Mouse (Mus musculus) yolk sac, embryonic 10.5 days (tissue): ENCODE measurements around the gene Fxn.

Experiments
- DNase-seq: peaks from one replicate; pipeline ENCODE4 v3.0.0-alpha.2; 2017; ENCODE audit warnings: low spot score

Gene Fxn

DNA sequence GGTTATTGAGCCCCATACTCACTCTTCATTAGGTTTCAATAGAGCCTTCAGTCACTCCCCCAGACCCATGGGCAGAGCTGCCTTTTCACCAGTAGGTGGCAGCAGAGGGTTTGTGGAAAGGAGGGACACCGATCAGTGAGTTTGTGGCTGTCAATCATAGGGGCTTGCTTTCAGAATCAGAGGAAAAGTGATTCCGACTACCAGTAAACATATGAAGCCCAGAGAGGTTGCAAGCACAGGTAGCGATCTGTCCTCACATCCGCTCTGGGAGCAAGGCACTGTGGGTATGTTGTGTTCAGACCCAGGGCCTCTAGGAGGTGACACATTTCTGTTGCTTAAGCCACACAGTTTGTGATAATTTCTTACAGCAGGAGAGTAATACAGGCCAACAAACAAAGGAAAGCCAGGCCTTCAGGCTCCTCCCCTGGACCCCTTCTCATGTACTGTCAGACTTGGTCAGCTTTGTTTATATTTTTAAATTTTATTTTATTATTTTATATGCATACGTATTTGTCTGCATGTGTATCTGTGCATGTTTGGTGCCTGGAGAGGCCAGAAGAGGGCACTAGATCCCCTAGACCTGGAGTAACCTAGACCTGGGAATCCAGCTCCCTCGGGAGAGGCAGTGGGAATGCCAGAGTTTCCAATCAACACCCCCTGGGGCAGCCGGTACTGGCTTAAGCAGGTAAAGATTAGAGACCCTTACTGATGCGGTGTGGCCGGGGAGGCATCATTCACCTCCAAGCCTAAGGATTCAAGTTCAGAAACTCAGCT, 20.8 kb upstream of the Fxn start:
- DNase-seq, result peak; percentile 55

DNA sequence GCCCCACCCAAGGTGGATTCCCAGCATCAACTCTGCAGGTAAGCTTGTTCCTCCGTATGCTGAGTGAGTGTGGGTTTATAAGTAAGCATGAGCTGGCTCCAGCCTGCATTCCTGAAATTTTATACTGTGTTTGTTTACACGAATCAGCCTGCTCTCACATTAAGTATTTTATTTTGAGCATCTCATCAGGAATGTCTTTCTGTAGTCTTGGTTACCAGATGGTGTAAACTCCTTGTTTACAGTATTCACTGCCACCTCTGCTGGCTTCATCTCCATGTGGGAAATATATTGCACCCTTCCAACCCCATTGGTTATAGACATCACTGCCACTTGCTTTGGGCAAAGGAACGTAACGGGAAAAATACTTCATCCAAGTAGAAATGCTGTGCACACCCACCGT, 13.1 kb upstream of the Fxn start:
- no peak for DNase-seq

DNA sequence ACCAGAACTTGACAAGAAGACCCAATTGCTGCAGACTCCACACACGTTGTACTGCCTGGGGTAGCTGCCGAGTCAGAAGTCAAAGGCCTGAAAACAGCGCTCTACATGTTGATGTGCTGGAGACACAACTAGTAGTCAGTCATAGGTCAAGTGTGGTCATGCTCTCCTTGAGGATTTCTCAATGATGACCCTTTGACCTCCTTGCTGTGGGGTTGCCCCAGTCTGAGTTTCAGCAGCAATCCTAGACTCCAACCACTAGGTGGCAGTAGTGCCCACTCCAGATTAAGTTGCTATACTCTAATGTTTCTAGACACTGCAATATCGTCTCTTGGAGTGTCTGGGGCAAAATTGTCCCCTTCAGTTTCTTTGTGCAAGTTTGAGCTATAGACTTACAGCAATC, 3.8 kb upstream of the Fxn start:
- DNase-seq, result peak; percentile 73

DNA sequence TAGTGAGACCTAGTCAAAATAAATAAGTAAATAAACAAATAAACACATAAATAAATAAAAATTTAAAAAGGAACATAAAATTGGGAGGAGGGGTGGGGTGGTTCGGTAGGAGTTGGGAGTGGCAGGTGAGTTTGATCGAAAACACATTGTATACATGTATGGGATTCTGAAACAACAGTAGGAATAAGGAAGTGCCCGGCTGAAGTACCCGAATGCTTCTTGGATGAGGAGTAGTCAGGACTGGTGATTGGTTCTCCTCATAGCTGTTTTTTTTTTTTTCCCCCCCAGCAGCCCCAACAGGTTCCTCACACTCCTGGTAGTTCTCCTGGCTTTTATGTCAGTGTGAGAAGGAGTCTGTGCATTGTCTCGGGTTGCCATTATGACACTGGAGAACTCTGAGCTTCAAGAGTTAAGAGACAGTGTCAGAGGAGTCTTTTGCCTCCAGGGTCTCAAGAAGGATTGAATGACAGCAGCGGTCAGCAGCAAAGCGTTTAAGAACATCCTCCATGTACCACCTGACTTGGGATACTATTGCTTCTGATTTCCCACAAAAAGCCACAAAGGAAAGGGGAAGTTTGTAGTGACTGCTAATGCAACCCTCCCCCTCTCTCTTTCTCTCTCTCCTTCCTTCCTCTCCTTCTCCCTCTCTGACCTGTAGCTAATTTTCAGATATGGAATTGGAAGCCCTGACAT, 1.0 kb upstream of the Fxn start:
- no peak for DNase-seq

DNA sequence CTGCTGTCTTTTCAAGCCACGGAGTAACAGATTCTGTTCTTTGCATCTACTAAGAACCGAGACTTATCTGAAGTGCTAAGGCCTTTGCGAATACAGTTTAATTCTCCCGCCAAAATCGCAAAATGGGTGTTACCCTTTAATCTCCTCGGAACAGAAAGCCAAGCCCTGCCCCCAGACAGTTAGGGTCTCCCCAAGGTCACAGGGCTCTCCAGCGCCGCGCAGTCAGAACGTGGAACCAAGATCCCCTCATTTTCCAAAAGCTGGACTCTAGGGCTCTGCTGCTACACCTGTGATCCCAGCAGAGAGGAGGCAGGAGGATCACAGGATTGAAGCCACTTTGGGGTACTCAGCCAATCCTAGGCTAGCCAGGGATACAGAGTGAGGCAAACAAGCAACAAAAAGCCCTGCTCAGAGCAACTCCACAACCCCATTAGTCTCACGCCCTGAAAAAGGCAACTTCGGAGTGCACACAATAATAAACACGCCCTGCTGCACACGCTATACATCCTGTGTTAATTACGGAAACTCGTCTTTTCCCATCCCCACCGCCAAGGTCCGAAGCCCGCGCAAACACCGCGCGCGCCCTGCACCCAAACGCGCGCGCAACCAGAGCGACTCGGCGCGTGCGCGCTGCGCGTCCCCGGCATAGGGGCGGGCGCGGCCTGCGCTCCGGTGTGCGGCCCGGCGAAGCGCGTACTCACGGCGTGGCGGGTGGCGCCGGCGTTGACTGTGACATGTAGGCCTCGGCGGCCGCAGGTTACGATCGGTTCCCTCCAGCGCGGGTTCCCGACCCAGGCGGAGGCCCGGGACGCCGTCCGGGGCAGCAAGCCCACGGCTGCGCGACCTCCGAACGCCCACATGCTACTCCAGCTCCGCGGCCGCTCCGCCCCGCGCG, 452 bp downstream of the Fxn start:
- peak; percentile 81 for DNase-seq

DNA sequence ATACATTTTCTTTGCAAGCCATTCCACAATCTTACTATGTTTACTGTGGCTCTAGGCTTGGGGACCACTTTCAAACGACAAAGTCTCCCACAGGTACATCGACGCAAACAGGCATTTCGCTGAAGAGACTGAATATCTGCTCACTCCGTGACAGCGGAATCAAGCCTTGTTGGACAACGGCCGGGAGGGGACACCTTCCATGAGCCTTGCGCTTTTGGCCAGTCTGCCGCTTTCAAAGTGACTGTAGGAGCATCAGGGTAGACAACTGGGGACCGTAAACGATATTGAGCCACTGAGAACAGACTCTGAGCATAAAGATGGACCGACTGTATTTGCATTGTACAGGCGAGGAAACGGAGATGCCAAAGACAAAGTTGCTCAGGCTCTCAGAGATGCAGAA, 1.5 kb downstream of the Fxn start:
- DNase-seq, result no peak

DNA sequence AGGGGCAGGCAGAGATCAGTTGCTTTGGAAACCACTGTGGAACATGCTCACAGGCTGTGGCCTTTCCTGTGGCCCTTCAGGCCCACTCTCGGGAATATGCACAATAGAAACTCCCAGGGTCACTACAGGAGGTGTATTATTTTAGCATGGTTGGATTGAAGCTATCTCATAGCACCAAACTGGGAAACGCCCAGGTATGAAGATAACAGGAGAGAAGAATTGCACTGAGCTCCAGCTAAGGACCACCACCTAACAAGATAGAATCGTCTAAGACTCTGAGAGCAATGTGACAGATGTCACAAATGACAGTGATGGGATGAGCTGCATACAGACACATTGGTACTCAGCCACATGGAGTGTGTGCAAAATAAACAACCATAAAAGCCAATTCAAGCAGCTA, 6.1 kb downstream of the Fxn start:
- DNase-seq, result no peak

DNA sequence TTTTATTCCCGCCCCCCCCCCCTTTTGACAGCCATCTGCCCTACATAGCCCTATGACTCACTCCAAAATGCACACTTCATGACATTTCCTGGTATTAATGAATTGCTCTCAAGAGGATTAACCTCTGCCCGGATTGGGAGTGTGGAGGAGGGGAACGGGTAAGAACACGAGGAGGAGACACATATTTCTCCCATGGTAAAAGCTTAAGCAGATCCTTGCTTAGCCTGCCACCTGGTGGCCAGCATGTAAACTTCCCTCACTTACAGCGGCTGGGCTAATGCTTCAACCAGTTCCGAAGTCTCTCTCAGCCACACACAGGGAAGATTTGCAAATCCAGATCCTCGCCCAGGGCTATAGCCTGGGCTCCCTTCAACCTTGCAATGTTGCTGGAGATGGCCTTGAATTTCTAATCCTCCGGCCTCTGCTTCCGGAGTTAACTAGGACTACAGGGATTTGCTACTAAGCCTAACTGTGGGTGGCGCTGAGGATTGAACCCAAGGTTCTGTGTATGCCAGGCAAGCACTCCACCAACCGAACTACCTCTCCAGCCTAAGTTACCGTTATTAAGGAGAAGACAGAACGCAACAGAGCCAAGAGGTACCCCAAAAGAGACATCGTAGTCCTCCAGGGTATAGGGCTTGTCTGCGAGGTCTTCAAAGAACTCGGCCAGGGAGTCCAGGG, 8.5 kb downstream of the Fxn start:
- peak; percentile 84 for DNase-seq

DNA sequence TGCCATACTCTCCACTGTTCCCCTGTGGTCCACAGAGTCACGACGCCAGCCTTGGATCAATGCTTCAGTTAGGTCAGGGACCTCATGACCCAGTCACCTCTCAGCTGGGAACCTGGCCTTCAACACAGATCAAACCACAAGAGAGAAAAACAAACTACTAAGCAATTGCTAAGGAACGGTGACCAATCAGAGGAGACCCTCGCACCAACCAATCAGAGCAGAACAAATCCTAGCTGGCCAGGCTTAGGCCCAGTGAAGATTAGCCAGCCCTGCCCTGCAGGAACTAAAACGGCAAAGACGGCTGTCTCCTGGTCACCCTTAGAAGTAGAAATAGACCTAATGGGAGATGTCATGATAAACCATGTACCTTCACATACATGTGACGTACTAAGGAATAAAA, 9.1 kb downstream of the Fxn start:
- peak; percentile 50 for DNase-seq

DNA sequence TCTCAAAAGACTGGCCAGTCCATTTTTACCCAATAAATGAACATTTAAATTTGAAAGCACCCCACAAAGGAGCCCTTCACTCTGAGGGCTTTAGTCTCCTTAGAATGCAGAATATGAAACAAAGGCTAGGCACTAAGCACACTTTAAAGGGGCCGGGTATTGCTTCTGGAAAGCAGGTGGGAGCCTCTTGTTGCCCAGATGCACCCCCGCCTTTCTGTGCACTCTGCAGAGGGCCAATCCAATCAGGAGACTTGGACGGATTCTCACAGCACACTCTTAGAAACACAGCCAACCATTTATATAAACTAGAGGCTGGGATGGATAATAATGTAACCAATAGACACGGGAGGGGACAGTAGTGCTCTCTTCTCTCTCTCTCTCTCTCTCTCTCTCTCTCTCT, 11.9 kb downstream of the Fxn start:
- DNase-seq, result no peak

DNA sequence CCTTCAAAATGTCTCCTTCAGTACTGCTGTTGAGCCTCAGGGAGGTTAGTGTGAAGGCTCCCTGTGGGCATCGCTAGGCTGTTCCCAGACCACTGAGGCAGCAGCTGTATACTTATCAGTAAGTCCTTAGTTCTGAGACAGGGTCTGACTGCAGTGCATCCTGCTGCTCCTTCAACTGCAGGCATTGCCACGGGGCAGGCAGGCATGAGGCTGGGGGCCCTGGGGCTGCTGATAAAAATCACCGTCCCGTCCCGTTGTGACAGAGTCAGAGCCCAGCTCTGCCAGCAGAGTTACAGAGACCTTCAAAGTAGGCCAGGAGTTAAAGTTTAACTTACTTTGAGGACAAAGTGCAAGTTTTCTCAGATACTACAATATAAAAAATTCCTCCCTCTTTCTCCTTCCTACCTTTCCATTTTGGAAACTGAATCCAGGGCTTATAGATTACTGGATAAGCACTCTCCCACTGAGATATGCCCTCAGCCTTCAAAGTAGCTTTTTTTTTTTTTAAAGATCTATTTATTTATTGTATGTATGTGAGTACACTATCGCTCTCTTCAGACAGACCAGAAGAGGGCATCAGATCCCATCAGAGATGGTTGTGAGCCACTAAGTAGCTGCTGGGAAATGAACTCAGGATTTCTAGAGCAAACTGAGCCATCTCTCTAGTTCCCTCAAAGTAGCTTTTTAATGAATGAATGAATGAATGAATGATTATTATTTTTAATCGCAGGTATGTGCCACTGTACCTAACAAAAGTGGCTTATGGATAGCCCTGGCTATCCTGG, 14.2 kb downstream of the Fxn start:
- peak; percentile 72 for DNase-seq

DNA sequence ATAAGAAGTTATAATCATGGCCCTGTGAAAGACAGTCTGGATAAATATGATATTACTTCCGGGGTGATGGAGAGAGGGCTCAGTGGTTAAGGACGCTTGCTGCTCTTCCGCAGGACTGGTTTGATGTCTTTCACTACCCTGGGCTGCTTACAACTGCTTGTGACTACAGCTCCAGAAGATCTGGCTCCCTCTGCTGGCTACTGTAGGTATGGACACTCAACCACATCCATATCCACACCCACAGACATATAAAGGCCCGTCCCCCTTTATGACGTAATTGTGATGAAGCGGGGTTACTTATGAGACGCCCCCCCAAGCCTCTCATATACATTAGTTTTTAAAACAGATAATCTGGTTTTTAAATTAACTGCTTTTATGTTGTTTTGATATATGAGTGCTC, 15.4 kb downstream of the Fxn start:
- DNase-seq, result peak; percentile 80

DNA sequence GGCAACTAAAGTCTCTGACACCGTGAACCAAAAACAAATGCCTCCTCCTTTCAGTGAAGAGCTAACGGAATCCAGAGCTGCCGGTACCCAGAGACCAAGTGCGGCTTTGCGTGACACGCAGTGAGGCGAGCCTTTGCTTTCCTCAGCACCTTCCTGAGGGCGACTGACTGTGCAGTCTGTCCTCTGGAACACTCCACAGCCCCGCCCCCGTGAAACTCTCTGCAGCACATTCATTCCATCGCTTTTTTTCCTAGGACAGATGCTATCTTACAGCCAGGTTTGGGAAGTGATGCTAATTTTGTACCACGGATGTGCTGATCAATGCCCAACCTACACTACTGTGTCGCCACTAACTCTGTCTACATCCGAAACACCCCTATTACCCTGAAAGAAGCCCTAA, 17.7 kb downstream of the Fxn start:
- DNase-seq, result no peak

DNA sequence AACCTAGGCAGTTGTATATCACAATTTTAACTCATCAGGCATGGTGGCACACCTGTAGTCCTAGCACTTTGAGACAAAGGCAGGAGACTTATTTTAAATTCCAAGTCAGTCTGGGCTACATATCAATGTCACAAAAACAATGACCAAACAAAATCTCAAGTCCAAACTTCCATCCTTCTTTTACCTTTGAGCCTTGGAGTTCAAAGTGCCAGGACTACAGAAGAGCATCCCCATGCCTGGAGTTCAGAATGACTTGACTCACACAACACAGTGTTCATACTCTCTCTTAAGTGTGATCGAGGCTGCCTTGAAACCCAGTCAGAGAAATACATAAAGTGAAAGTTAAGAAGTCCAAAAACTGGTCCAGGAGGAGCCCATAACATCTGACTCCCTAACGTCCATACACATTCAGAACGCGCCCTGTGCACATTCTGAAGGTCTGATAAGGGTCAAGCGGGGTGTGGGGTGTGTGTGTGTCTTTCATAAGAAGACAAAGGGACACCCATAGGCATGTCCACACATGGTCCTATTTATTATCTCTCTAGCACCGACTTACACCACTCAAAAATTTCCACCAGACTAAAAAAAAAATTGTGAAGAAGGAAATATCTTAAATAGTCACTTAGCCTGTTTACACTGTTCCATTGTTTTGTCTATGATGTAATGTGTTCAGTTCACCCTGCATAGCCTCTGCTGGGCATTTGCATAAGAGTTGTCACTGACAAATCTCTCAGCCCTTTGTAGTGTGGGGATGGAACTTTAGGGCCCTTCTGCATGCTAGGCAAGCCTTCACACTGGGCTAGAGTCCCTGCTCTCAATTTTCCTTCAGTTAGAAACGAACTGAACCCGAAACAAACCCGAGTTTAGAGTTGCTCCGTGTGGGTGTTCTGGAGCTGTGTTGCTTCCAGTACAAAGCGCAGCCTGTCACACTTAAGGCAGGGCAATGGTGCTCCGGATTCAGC, 20.7 kb downstream of the Fxn start:
- DNase-seq, result no peak

DNA sequence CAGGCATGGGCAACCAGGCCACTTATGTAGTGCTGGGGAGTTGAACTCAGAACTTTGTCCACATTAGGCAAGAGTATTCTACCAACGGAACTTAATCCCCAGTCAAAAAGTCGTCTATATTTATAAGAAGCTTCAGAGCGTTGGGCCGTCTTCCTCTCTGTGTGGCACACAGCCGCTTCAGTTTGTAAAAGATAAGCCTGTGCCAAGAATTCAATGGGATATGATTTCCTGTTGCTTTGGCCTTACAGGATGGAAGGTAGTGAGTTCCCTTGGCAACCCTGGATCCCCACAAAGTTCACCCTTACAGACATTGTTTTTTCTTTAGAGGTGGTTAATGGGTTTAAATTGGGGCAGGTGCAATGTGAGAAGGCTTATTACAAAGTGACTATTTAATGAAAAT, 22.0 kb downstream of the Fxn start:
- no peak for DNase-seq

DNA sequence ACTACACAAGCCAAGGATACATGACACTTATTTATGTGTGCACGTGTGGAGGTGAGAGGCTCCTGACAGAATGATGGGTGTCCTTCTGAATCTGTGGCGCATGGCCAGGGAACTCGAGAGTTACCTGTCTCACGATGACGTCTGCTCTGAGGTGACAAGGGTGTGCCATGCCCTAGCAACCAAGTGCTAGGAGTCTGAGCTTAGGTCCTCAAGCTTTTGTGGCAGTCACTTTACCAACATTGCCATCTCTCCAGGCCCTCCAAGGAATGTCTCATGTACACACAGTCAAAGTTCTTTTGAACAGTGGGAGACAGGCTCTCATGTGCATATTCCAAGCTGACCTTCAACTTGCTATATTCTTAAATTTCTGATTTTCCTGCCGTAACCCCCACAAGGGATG, 22.4 kb downstream of the Fxn start:
- no peak for DNase-seq

DNA sequence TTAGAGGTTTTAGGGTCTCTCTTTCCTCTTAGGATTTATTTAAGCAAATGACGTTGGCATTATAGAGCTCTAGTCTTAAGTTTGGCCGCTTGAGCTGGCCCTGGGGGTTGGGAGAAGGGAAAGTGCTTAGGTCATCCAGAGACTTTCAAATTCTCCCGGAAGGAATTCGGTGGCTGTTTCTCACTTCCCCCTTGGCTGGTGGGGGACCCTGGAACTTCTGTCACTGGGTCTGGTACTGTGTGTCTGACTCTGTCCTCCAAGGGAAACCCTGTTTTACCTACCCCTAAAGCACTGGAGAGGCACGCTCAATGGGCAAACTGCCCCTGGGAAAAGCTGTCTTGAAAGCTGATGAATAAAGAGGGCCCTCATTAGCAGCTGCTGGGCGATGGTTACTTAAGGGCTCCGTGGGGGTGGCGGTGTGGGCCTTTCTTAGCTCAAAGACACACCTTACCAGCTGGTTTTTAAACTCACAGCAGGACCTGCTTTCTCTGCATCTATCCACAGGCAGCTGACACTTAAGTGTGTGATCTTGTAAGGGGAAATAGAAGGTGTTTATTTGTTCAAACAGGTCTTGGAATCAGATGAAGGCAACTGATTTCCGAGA, 26.6 kb downstream of the Fxn start:
- DNase-seq, result no peak

DNA sequence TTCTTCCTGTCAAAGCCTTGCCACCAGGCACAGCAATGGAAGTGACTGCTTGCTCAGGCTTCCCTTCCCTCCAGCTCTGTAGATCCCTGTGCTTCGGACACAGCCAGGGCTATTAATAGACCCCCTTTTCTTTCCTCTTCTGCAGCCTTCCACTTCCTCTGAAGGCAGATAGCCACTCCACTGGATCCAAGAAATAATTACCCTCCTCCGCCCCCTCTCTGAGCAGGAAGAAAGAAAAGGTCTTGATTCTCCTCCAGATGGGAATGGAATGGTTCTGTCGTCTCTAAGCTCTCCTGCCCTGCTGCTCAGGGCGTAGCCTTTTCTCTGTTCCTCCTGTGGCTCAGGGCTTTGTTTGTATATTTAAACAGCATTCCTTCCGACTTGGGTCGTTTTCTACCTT, 28.5 kb downstream of the Fxn start:
- DNase-seq, result no peak

DNA sequence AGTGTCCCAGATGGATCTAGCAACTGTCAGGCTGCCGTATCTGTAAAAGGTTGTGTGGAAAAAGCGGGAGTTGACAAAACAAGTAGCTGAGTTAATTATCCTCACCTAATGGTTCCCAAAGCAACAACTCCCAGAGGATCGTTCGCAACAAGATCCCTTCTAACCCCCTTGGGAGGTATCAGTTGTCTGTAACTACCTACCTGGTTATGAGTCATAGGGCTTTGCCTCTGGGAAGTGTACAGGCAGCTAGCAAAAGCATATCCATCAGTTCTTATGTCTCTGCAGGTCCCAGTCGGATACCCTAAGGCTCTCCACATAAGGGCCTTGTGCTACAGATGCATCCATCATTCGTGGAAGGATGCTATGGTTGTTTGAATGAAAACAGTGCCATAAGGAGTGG, 37.1 kb downstream of the Fxn start:
- no peak for DNase-seq
